Mouse (Mus musculus) ovary, adult 18-20 months (tissue): ENCODE measurements at regions not wholly inside any gene's neighbourhood (a gene's known extent, or its start where the extent isn't known, plus 50 kb on each side); places are given as distances from the start of the nearest gene placed in this dataset.

Experiments
- DNase-seq: peaks from one replicate; pipeline ENCODE4 v3.0.0; 2022; ENCODE audit warnings: low spot score, mixed read lengths

- DNase-seq = no peak
Observed at GRCm38 (mm10) chr16:92969036-92969435, 143.1 kb upstream of the Runx1 start.

GRCm38 (mm10) chr16:92966069-92966866, 140.3 kb upstream of the Runx1 start:
- DNase-seq = no peak

GRCm38 (mm10) chr16:92965651-92966050, 139.7 kb upstream of the Runx1 start:
- DNase-seq = no peak

- no peak for DNase-seq
Observed at GRCm38 (mm10) chr16:92963582-92963981, 137.6 kb upstream of the Runx1 start.

DNA sequence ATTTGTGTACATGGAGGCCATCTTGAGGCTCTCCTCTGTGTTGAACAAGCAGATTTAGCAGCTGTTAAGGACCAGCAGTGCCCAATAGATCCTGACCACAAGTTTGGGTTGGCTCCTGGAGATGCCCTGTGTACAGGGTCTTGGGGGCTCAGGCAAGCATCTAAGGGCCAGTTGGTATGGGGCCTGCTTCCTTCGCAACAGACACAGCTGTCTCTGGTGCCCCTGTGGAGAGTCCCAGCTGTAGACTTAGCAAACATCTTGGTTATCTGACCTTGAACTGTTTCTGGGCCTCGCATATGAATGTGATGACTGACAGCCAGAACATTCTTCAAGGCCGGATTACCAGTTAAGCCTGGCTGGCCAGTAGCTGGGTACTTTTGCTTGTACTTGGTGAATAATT, 135.4 kb upstream of the Runx1 start:
- no peak for DNase-seq

GRCm38 (mm10) chr16:92960740-92961139, 134.8 kb upstream of the Runx1 start:
- no peak for DNase-seq

DNA sequence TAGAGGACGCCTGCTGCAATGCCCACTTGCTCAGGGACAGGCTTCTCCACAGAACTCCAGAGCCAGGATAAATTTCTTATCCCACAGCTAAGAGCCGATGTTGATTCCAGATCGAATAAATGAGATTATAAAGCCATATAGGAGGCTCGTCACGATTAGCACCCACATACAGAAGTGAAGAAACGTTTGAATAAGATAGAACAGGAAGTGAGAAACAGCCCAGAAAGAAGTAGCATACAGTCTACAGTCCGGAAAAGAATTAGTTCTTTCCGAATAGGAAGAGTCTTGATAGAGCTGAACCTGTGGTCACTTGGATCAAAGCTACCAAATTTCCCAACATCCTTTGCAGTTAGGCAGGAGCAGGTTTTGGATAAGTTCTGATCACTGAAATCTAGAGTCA, 133.0 kb upstream of the Runx1 start:
- no peak for DNase-seq

GRCm38 (mm10) chr16:92958146-92958545, 132.2 kb upstream of the Runx1 start:
- DNase-seq = no peak

DNA sequence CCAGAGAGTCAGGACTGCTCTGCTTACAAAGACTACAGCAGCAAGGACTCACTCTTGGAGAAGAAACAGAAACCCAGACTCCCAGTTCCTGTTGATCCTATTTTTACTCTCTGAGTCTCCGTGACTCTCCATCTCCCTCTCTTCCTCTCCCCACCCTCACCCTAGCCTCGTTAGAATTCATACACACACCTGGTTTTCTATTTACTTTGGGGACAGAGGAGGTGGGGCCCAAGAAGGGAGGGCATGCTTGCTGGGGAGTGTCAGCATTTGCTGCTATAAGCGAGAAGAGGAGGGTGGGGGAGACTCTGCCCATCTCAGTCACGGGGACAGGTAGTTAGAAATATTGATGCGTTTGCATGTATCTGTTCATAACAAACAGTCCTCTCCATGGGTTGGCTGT, 129.6 kb upstream of the Runx1 start:
- DNase-seq = no peak

DNA sequence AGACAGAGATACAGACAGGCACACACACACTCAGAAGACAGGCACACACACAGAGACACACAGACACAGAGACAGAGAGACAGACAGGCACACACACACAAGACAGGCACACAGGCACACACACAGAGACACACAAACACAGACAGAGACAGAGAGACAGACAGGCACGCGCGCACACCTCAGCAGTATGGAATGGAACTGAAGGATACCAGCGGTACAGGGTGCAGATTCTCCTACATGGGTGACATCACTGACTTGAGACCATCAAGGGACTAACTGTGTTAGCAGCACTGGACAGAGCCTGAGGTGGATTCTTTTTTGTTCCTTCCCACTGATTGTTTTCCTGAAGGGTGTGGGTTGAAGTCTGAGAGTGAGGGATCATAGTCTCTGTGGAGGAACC, 129.1 kb upstream of the Runx1 start:
- no peak for DNase-seq

DNA sequence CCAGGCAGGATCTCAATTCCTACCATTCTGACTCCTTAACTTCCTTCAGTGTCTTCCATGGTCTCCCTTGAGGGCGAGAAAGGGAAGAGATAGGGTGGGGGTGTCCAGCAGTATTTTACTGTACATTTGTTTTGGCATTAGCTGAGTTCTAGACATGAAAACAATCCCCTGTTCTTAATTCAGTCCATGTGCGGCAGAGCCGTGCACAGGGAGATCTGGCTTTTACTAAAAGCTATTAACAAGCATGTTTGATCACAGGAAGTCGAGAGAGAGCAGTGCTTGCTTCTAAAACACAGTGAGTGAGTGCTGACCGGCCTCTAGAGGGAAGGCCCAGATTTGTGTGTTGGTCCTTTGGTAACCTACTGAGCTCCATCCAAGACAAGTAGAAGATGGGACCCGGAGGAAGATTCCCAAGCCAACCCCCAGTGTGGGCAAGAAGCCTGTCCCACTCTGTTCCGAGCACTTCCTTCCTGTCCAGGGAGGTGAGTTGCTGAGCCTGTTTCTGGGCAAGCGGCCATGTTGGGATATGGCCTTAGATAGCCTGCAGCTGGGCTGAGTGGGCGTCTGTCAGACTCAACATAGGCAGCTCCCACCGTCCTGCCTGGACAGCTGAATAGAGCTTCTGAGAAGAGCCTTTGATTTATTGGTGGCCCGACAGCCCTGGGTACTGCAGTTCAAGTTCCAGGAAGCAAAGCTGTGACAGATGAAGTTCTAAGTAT, 128.1 kb upstream of the Runx1 start:
- peak; percentile 74 for DNase-seq

DNA sequence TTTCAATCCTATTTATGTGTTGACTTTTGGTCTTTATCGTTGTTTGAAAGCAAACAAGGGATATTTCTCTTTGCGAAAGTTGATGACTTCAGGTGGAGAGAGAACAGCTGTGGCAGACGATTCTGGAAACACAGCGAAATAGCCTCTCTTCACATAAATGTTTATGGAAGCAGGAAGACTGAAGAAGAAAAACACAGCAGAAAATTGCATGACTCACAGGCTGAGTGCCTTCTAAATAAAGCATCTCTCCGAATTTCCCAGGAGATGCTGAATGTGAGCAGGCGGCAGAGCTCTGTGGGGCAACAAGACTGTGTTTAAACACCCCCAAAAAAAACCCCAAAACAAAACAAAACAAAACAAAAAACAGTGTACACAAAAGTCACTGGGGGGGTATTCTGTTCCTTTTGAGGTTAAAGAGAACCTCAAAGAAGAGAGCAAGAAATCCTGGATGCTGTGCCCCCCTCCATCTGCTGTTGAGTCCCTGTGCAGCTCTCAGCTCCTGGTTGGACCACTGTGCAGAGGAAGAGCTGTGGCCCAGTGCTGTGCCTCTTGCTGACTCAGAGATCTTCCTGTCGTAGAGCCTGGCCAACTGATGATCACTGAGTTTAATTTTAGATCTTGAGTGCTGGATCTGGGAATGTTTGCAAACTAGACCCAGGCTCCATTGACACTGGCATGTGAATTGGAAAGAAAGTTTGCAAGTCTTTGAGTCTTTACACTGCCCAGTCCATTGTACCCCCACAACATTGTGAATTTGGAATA, 126.6 kb upstream of the Runx1 start:
- no peak for DNase-seq

GRCm38 (mm10) chr16:92951516-92951915, 125.6 kb upstream of the Runx1 start:
- DNase-seq = no peak

- DNase-seq = no peak
Observed at GRCm38 (mm10) chr16:92948494-92948893, 122.5 kb upstream of the Runx1 start.

- DNase-seq = no peak
Observed at GRCm38 (mm10) chr16:92946554-92946953, 120.6 kb upstream of the Runx1 start.

DNA sequence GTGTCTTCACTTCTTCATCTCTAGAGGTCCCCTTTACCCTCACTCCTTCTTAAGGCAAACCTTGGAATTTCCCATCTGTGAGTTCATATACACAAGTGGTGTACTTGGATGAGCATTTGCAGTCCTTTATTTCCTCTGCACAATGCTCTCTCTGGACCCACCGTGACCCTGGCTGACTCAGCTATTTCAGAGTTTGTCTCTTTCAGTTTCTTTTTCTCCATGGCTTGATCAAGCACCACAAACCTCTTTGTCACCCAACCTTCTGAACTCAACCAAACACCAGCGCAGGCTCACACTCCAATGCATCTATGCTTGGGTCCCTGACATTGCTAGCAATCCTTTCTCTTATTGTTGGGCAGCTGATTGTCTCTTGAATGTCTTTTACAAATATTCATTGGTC, 118.0 kb upstream of the Runx1 start:
- no peak for DNase-seq

GRCm38 (mm10) chr16:92939618-92940017, 113.7 kb upstream of the Runx1 start:
- no peak for DNase-seq

DNA sequence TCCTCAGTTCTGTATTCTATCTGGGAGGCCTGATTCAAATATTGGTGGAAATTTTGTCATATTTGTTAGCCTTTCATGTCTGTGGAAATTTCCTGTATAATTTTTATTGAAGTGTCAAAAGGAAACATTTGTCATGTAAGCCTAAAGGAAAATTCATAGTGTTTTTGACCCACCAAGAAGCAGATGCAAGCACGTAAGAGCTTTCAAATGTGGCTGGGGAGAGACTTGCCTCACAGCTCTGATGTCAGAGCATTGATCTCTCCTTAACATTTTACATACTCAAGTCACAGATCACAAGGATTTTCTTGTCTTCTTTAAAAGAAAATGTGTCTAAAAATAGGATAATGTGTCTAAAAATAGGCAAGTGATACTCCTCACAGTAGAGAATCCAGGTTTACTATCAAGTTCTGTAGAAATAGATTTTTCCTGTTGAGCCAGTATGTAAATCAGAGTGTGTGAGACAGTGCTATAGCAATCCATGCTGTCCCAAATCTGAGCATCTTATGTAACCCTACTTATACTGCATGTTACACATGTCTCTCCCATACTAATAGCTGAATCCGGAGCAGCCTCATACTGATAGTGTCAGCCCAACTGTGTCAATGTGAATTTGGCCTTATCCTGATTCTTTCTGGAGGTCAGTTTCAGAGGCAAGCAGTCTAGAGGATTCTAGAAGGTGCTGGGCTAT, 110.0 kb upstream of the Runx1 start:
- DNase-seq = no peak

DNA sequence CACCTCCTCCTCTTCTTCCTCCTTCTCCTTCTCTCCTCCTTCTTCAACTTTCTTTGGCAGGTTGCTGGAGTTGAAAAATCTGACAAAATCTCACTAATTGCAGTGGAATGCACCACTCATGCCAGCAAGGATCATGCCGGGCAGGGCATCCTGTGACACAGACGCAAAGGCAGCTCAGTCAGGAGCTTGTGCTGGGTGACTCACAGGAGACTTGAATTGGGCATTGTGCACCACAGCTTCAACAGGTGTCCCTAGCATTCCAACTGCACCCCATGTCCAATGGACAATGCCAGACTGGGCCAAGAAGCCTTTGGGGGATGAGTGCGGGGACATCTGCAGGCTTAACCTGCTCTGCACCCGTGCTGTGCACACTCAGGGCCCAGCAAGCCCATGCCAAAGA, 104.2 kb upstream of the Runx1 start:
- no peak for DNase-seq

DNA sequence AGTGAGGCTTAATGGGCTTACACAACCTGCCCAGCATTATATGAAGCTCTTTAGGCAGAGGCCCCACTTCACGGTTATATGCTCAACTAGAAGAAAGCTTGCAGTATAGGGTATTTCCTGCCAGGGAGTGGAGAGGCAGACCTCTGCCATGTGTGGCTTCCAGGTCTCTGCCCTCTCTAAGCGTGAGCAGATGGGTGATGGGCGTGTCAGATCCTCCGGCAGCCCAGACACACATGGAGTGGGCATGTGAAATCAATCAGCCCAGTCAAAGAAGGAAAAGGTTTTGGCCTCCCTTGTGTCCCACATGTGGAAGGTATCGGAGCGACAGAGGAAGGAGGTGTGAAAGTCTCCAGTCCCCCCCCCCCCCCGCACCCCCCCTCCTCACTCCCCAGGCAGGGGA, 102.3 kb upstream of the Runx1 start:
- DNase-seq = no peak

DNA sequence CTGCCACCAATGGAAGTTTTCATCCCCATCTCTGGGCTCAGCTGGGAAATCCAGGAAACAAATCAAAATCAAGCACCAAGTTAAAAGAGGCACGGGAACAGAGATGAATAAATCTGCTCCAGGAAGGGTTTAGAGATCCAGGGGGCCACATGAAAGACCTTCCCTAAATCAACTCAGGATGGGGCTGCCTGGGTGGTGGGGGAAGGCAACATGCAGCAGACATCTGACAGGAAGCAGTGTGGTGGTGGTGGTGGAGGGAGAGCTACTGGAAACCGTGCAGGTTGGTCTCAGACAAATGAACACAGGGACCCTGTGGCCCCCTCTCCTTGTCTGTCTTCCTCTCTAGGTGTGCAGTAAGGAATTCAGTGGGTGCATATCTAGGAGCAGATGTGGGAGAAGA, 101.7 kb upstream of the Runx1 start:
- DNase-seq = no peak

DNA sequence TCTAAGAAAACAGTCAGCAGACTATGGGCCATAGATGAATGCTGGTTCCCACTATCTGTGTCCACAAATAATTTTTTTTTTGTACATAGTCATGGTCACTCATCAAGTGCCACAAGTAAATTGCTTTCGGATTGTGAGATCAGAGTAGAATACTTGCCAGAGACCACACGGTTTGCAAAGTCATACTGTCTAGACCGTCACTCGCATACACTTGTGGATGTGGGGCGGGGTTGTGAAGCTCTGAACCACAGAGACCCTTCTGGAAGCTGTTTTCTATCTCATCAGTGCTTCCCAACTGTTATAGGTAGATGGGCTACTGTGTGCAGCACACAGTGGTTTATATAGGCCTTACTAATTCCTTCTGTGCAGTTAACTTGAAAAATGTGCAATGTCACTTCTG, 100.9 kb upstream of the Runx1 start:
- DNase-seq = no peak
